Mouse (Mus musculus): ENCODE data around the gene Aspg. TPM values are rescaled to one million over a fixed set of nuclear protein-coding genes. Genes with fewer than 3 reads are reported as not detected.

Gene Aspg
- total RNA-seq, 2 experiments from 2014 or later: 0.17 to 4.3 TPM

DNA sequence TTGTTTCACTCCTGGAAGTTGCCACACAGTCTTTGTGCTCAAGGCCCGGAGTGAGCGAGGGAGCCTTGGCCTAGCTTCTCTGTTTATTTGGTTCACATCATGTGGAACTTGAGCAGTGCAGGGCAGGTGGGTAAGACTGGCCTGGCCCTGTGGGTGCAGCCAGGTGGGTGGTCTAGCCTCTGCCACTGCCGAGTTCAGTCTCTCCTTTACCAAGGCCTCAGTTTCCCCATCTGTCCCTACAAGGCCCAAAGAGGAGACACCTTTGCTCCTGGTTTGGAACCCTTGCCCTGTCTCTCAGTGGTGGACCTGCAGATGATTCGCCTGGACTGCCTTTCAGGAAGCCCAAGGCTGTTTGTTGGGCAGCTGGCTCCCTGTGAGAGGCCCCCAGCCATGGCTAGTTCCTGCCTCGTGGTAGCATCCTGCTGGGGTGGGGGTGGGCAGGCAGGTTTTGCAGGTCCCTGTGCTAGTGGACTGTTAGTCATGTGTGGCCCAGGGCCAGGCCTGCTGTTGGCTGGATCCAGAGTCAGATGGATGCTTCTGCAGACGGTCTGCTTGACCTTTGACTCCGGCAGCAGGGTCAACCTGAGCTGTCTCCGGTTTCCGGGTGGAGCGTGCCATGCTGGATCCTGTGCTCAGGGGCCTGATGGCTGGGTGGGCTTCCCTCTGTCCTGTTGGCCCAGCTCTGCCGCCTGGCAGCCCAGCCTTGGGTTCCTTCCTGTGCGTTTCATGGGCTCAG is 44.9 kb downstream of the Aspg start:
- DNase-seq: peak; percentile 60 to 75

DNA sequence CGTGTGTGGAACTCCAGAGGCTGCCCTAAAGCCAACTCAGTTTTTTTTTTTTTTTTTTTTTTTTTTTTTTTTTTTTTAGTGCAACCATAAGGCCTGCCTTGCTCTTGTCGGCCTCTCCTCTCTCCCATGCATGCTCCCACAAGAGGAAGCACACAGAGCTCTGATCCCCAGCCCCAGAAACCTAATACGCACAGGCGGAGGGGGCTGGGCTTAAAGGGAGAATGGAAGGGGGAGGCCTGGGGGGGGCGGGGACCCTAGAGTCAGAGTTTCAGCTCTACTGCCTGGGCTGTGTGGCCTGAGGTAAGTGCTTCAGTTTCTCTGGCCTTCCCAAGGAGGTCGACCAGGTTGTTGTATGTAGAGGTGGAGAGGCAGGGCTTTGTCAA is 45.5 kb downstream of the Aspg start:
- no peak for DNase-seq

DNA sequence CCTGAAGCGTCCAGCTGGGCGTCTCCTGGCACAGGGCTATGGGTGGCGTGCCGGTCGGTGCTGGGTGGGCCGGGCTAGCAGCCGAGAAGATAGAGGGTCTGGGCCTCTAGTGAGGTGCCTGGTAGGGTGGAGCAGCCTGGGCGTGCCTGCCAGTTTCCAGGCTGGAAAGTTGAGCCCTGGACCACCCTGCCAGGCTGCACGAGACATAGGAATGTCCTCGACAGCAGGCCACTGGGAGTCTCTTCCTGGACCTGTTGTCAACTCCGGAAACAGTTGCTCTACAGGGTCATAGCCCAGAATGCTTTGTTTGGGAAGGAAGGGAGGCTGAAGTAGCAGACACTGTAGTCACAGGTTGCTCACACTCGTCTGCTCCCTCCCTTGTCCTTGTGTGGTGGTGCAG is 47.1 kb downstream of the Aspg start:
- DNase-seq: peak in 1 of 2 experiments; percentile 66

GRCm38 (mm10) chr12:112154476-112154875 is 48.0 kb downstream of the Aspg start:
- DNase-seq: no peak

DNA sequence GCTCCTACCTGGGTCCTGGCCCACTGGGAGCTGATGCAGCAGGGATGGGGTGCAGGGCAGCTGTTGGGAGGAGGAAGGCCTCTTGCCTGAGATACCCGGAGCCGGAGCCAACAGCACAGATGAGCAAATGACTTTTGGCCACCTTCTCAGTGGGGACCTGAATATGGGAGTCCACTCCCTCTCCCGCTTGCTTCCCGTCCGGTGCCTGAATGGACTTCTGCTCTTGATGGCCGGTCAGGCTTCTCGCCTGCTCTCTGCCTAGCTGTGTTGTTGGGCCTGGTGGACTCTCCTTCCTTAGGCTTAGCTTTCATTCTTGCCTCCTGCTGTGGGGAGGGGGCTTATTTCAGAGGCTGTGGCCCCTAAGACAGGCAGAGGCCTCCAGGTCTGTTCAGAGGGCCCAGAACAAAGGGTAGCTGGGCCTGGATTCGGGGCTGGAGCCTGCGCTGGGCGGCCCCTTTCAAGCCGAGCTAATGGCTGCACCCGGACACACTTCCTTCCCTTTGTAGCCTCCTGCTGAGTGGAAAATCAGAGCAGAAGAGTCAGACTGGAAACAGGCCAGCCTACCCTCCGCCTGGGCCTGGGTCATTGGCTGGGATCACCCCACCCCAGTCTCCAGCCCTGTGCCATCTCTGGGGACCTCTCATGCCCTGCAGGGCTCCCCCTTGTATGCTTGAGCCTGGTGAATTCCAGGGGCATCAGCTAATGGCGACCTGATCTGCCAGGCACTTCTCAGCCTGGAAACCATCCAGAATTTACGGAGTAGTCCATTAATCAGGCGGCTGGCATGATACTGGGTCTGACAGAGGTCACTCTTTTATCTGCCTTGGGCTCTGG is 49.0 kb downstream of the Aspg start:
- peak; percentile 61 to 76 for DNase-seq

DNA sequence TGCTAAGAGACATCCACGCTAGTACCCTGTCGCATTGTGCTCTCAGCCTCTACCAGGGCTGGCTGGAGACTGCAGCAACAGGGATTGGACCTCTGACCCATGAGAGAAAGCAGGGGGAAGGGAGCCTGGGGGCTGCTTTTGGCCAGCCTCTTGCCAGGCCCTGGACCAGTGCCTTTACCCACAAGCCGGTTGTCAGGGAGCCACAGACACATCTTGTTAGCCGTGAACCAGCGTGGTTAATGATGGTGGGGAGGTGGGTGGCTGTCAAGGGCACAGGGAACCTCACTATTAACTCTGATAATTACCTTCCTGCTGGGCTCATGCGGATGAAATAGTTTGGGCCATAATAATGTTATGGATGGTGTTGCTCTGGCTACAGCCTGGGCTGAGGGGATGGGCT is 50.3 kb downstream of the Aspg start:
- DNase-seq: no peak

GRCm38 (mm10) chr12:112158246-112158645 is 51.8 kb downstream of the Aspg start:
- DNase-seq: no peak

GRCm38 (mm10) chr12:112158784-112159183 is 52.3 kb downstream of the Aspg start:
- DNase-seq: no peak

- no peak for DNase-seq
These were observed 57.7 kb downstream of the Aspg start for GRCm38 (mm10) chr12:112163981-112164839.

- no peak for DNase-seq
These were observed 58.4 kb downstream of the Aspg start for GRCm38 (mm10) chr12:112164840-112165219.

GRCm38 (mm10) chr12:112169240-112169639 is 62.8 kb downstream of the Aspg start:
- peak; percentile 75 to 88 for DNase-seq

DNA sequence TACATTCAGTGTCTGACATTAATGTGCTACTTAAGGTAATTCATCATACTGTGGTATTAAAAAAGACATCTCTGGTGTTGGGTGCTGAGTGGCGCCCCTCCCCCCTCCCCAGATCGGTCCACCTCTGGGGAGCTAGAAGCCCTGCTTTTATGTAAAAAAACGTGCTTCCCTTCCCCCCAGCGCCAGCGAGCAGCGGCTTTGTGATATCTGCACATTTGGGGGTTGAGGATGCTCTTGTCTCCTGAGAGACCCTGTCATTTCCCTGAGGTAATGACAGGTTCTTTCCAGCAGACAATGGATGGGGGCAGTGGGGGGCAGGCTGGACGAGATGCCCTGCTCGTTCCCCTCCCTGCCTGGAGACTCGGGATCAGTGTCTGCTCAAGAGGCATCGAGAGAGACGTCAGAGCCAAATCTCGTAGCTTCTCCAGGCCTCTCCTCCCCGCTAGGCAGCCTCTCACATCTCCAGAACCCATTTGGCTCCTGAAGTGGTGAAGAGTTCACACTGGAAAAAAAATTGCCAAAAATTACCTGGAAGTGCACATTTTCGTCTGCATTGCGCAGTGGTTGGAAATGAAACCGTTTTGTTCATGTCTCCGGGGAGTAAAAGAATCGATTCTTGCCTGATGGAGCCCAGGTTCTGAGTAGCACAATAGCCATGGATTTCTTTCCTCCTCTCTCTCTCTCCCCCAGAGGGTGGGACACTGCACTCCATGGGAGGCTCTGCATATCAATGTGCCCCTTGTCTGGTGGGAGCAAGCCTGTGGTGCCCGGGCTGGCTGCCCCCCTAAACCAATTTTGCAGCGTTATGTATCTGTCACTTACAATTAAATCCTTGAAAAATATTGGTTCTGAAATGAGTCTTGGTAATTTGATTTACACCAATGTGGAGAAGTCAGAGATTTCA is 64.4 kb downstream of the Aspg start:
- no peak for DNase-seq

- no peak for DNase-seq
These were observed 65.2 kb downstream of the Aspg start for GRCm38 (mm10) chr12:112171657-112172056.

DNA sequence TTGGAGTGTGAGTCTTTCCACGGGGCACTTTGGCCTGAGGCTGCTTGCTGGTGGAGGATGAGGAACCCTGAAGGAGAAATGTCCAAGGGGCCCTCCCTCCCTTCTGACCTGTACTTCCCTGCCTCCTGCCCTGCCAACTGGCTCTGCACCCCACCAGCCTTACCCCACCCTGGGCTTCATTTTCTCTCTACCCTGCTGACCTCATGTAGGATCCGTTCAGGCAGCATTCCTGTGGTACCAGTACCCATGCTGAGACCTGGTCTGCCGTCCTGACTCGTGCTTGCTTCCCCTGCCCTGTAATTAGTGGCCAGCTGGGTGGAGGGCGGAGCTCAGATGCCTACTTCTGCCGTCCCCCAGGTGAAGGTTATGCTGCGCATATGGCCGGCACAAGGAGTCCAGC is 65.7 kb downstream of the Aspg start:
- no peak for DNase-seq

Small RNA genes lying within 50 kb of the gene (microRNA-seq; reads per million reads assigned to microRNA genes)
- gene Mir203: 288 to 453 reads per million in 2 experiments
- 0 reads per million in 2 experiments for gene Mir3073a
- gene Mir3073b: 0 reads per million in 2 experiments

Other genes starting within 250 kb of the Aspg start
- 10 to 100 TPM; 16.9 to 17.8 TPM for gene Ppp1r13b, start 198.6 kb upstream of the Aspg start, total RNA-seq (2021)
- 1,000 to 10,000 TPM; 1,322 to 1,486 TPM for gene Atp5mpl, start 139.7 kb upstream of the Aspg start, total RNA-seq (2021)
- gene Tdrd9, start 135.1 kb upstream of the Aspg start, total RNA-seq (2021): under 1 TPM; 0.22 to 0.54 TPM
- gene Rd3l, start 125.4 kb upstream of the Aspg start, total RNA-seq (2021): under 1 TPM; 0.30 to 0.49 TPM
- 1 to 10 TPM; 8.1 to 8.3 TPM for gene Kif26a, start 39.5 kb downstream of the Aspg start, total RNA-seq (2021)